Mouse (Mus musculus) left cerebral cortex, postnatal 14 days (tissue): Measurements from ENCODE around the gene Npb. TPM values are rescaled to one million over a fixed set of nuclear protein-coding genes. Genes with fewer than 3 reads are reported as not detected.
"Not testable (repeated sequence)": the region's sequence is repeated elsewhere in the genome, so short reads cannot be mapped to it uniquely, and the experiment has no call there.

Experiments
- DNase-seq, 2 experiments: peaks; one replicate each; pipeline ENCODE4 v3.0.0; 2021 to 2022; ENCODE audit warnings: low spot score in 2 of 2, mixed read lengths in 1 of 2
- intact Hi-C: fragments of 180-260 bp; cut with DNase I; formaldehyde crosslinking; loops from one replicate; pipeline ENCODE4 v1.15.1; 2025
- long read RNA-seq, 2 experiments: library from polyadenylated mRNA; stranded (forward); transcript quantifications; one replicate each; pipeline ENCODE4 v2.0.0; 2021
- total RNA-seq, 2 experiments: library from RNA; stranded (reverse); gene quantifications; 2 replicates each; pipeline ENCODE4 v1.2.3; 2021

Npb gene
- 1 to 10 TPM in 1 of 2 experiments, under 1 TPM in 1; 0.97 to 1.0 TPM for total RNA-seq
- long read RNA-seq, experiment 1, partial matches to known transcripts = 0 of 1 reads
- long read RNA-seq, experiment 1, other reads (novel, unspliced or antisense) = 0 of 1 reads
- long read RNA-seq, experiment 2 = 0 reads

DNA sequence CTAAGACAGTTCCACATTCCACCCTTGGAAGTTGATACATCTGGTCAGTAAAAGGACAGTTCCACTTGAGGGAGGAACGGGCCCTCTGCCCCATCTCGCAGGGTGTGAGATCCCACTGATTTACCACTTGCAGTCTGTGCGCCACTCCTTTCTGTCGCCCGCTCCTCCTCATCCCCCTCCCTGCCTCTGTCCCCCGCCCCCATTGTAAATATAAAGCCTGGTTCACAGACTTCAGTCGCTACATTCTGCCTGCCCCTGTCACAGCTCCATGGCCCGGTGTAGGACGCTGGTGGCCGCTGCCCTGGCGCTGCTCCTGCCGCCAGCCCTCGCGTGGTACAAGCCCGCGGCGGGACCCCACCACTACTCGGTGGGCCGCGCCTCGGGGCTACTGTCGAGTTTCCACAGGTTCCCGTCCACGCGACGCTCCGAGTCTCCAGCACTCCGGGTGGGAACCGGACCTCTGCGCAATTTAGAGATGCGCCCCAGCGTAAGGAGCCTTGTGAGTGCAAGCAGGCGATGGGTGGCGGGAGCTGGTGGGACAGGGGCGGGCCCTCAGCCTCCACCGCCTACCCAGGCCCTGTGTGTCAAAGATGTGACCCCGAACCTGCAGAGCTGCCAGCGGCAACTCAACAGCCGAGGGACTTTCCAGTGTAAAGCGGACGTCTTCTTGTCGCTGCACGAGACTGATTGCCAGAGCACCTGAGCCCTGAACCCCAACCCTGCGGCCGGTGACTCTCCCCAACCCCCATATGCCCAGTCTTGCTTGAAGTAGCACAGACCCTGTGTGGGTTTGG lies at the start of gene Npb:
Gene Npb (plus strand): TSS at position 237 of the 794 bp plus-strand sequence.
- no peak for DNase-seq
- intact Hi-C loops = no loop called here

GRCm38 (mm10) chr11:120558843-120559242 lies 49.4 kb upstream of the Npb start:
- intact Hi-C loops, DNase-seq: not testable (repeated sequence)

- DNase-seq = no peak
- intact Hi-C loops = no loop called here
These were observed 47.1 kb upstream of the Npb start for GRCm38 (mm10) chr11:120560952-120561728.

- intact Hi-C loops = no loop called here
- no peak for DNase-seq
These were observed 45.3 kb upstream of the Npb start for GRCm38 (mm10) chr11:120562949-120563348.

- intact Hi-C loops = no loop called here
- no peak for DNase-seq
These were observed 43.2 kb upstream of the Npb start for GRCm38 (mm10) chr11:120565114-120565513.

GRCm38 (mm10) chr11:120568324-120568723 lies 40.0 kb upstream of the Npb start:
- intact Hi-C loops = no loop called here
- DNase-seq = no peak

GRCm38 (mm10) chr11:120571122-120571521 lies 37.2 kb upstream of the Npb start:
- DNase-seq = no peak
- intact Hi-C loops = loop anchor here (5.0 kb wide), 1 partner anchor 54 kb away; no protein-coding TSS in a partner anchor

DNA sequence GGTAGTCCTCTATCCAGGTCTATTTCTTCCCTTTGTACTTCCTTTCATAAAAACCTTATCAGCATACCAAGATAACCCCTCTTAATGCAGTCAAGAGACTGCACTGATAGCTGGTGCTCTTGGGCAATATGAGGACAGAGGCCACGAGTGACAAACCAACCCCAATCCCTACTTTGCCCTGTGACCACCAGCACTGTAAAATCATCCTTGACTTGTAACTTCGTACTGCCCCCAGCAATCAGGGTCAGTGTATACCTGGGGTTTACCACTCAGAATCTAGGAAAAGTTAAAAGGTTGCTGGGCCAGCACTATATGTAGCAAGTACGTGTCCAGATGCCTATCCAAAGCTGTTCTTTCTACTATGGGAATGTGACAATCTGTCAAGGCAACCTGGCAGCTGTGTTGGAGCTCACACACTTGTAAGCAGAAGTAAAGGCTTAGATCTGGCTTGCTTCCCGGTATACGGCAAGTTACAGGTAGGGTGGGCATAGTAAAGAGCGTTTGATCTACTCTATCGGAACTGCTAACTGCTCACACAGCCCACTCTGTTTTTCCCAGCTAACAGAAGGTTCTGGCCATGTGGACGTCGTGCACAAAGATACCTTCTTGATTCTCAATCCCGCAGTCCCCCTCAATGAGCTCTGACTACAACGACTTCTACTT lies 36.4 kb upstream of the Npb start:
- intact Hi-C loops = loop anchor here (5.0 kb wide), 1 partner anchor 55 kb away; no protein-coding TSS in a partner anchor

GRCm38 (mm10) chr11:120572417-120572751 lies 35.9 kb upstream of the Npb start:
- intact Hi-C loops = loop anchor here (5.0 kb wide), 1 partner anchor 55 kb away; no protein-coding TSS in a partner anchor

More for the DNA sequence above, 36.4 kb upstream of the Npb start:
- no peak for DNase-seq

GRCm38 (mm10) chr11:120572752-120573584 lies 35.3 kb upstream of the Npb start, which contains the start of gene P4hb:
P4hb (minus strand) TSS chr11:120573253.
- DNase-seq = peak; percentile 100
- intact Hi-C loops = loop anchor here (5.0 kb wide), 1 partner anchor 56 kb away; no protein-coding TSS in a partner anchor

More at GRCm38 (mm10) chr11:120572417-120572751, 35.9 kb upstream of the Npb start:
- no peak for DNase-seq

- intact Hi-C loops = loop anchor here (5.0 kb wide), 1 partner anchor 56 kb away; no protein-coding TSS in a partner anchor
- no peak for DNase-seq
These were observed 34.5 kb upstream of the Npb start for GRCm38 (mm10) chr11:120573585-120574277.

DNA sequence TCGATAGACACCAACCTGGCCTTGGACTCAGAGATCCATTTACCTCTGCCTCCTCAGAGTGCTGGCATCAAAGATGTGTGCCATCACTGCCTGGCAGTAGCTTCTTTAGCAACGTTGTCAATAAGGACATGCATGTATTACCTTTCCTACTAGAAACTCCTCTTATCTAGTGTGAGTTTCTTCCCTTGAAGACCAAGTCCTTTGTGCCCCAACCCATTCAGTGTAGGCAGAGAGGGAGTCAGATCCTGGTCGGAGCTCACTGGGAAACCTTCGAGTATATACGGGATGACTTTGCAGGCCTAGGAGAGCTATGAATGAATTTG lies 34.0 kb upstream of the Npb start:
- intact Hi-C loops = loop anchor here (5.0 kb wide), 1 partner anchor 57 kb away; no protein-coding TSS in a partner anchor
- no peak for DNase-seq

GRCm38 (mm10) chr11:120575046-120575445 lies 33.2 kb upstream of the Npb start:
- intact Hi-C loops = no loop called here
- no peak for DNase-seq

GRCm38 (mm10) chr11:120575940-120576339 lies 32.3 kb upstream of the Npb start:
- no peak for DNase-seq
- intact Hi-C loops = no loop called here

GRCm38 (mm10) chr11:120576365-120576981 lies 31.8 kb upstream of the Npb start:
- DNase-seq = no peak
- intact Hi-C loops = no loop called here

DNA sequence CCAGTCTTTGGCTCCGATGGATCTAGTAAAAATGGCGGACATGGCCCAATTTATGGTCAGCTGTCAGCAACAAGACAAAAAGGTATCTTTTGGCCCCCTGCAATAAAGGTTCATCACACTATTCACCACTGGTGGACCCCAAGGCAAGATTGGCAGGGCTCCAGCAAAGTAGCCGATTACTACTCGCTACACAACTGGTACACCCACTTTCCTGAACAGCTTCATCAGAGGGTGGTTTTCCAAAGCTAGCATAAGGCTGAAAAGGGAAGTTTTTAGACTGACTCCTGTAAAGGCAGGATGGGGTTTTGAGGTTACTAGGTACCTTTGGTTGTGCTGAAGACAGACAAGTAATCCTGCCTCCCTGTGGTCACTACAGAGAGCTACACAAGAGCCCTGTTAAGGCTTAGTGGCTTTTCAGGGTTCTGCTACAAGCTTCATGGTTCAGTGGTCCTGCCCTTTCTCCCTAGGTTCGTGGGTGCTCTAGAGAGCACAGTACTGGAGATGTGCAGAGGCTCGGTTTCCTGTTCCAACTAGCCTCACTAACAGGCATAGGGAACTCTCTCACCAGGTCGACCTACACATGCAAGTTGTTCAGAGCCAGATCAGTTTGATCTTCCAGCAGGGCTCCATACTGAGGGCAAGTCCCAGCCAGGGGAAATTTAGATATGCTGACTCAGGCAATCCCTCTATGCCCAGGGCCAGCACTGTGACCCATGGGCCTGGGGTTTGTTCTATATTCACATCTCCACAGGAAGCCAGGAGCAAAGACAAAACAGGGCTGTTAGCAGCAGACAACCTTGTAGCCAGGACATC lies 30.9 kb upstream of the Npb start:
- DNase-seq = no peak
- intact Hi-C loops = no loop called here
